Mouse (Mus musculus) ovary, postnatal 10 days (tissue): ENCODE results near the gene Mogat1.
"Not testable (repeated sequence)": the region's sequence is repeated elsewhere in the genome, so short reads cannot be mapped to it uniquely, and the experiment has no call there.

Experiments
- DNase-seq: peaks from one replicate; pipeline ENCODE4 v3.0.0; 2022; ENCODE audit warnings: low spot score

Mogat1 gene

GRCm38 (mm10) chr1:78536310-78537164 is 25.7 kb downstream of the Mogat1 start:
- peak; percentile 49 for DNase-seq

GRCm38 (mm10) chr1:78537494-78538010 is 26.8 kb downstream of the Mogat1 start:
- no peak for DNase-seq

- DNase-seq: no peak
Observed at GRCm38 (mm10) chr1:78538396-78538795, 27.6 kb downstream of the Mogat1 start.

GRCm38 (mm10) chr1:78539166-78539565 is 28.4 kb downstream of the Mogat1 start:
- no peak for DNase-seq

GRCm38 (mm10) chr1:78543631-78544030 is 32.8 kb downstream of the Mogat1 start:
- not testable (repeated sequence) for DNase-seq

GRCm38 (mm10) chr1:78546258-78546657 is 35.5 kb downstream of the Mogat1 start:
- no peak for DNase-seq

- DNase-seq: no peak
Observed at GRCm38 (mm10) chr1:78548961-78549360, 38.2 kb downstream of the Mogat1 start.

- no peak for DNase-seq
Observed at GRCm38 (mm10) chr1:78554012-78554666, 43.3 kb downstream of the Mogat1 start.

- no peak for DNase-seq
Observed at GRCm38 (mm10) chr1:78566963-78567362, 56.2 kb downstream of the Mogat1 start.

- DNase-seq: no peak
Observed at GRCm38 (mm10) chr1:78567421-78567820, 56.6 kb downstream of the Mogat1 start.

- no peak for DNase-seq
Observed at GRCm38 (mm10) chr1:78567834-78568507, 57.2 kb downstream of the Mogat1 start.

- DNase-seq: no peak
Observed at GRCm38 (mm10) chr1:78569617-78570016, 58.8 kb downstream of the Mogat1 start.

GRCm38 (mm10) chr1:78585080-78585479 is 74.3 kb downstream of the Mogat1 start:
- no peak for DNase-seq

- DNase-seq: no peak
Observed at GRCm38 (mm10) chr1:78586986-78587385, 76.2 kb downstream of the Mogat1 start.
